Comparison of ENCODE assay signal across 7 mouse cellular contexts in the genomic region with DNA sequence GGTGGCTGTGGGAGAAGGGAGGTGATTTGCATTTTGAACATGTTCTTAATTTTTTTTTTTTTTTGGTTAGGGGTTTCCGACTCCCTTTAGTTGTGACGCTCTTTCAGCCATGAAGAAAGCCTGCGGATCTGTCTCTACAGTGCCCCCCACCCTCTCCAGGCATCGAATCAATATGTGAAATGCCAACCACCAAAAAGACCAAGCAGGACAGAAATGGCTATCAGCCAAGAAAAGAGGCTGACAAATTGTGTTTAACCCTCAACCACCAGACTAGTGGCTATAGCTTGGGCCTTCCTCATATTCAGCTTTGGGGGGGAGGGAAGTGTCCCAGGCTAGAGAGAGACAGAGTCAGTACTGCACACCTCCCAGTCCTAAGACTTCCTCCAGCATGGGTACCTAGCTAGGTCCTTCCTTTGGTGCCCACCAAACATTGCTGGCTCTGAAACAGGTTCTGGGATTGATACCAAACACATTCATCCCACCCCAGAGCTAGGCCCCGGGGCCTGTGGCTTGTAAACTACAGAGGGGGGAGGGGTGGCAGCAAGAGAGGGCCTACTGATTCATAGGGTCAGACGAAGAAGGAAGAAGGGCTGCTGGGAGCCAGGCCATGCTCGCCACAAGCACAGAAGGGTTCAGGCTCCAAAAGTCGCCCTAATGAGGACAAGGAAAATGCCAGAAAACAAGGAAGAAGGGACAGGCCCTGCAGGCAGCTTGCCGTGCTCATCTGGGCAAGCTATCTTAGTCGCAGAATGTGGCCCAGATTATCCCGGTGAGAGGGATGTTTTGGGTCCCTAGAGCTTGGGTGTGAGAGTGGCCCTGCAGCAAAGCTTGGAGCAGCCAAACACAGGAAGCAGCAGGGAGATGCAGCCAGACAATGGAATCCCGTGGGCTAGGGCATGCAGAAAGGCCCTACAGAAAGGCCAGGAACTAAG. TPM values are rescaled to one million over a fixed set of nuclear protein-coding genes. Genes with fewer than 3 reads are reported as not detected.
A peak's percentile ranks its signal among the peaks of the same experiment; 100 is the strongest.
DNase-seq lines count a peak whose midpoint lies in the region; ATAC-seq and TF ChIP-seq lines count a peak whose summit lies in the region.

No protein-coding gene starts in this region.

- TF ChIP-seq EP300 in stomach, postnatal 0 days (optimal IDR thresholded peaks at IDR 0.05) = no peak

- H3K4me3 ChIP-seq in ES-E14 (ENCODE audit: insufficient read depth in 1 of 2, low read depth in 1 of 2, low read length in 2 of 2, poor library complexity in 1 of 2, severe bottlenecking in 1 of 2) = peak overlapping the region; percentile 61 to 62
- no peak overlapping the region for H3K4me3 ChIP-seq in embryonic fibroblast, embryonic 13.5 days (ENCODE audit: insufficient read depth, low read length)
- peak overlapping the region; percentile 18 for H3K4me3 ChIP-seq in liver, embryonic 15.5 days (replicated peaks)
- no peak overlapping the region for H3K4me3 ChIP-seq in stomach, postnatal 0 days (ENCODE audit: low read depth, low read length)

- peak overlapping the region; percentile 45 for H3K4me2 ChIP-seq in liver, embryonic 15.5 days
- peak overlapping the region; percentile 41 for H3K4me2 ChIP-seq in stomach, postnatal 0 days (replicated peaks; ENCODE audit: low read depth)

- H3K27ac ChIP-seq in ES-E14 (ENCODE audit: insufficient read depth, low read depth, low read length, poor library complexity, severe bottlenecking) = peak overlapping the region; percentile 94
- peak overlapping the region; percentile 84 for H3K27ac ChIP-seq in embryonic fibroblast, embryonic 13.5 days (ENCODE audit: insufficient read depth, low read length)
- peak overlapping the region; percentile 85 for H3K27ac ChIP-seq in liver, embryonic 15.5 days (replicated peaks)
- peak overlapping the region; percentile 99 for H3K27ac ChIP-seq in stomach, postnatal 0 days (replicated peaks)

- in situ Hi-C loops in ES-E14 (cut with MboI; ENCODE audit: low sequenced_read_pairs in 2 of 2, unreplicated experiment in 2 of 2) = no loop called here

- peak overlapping the region; percentile 75 for H3K9ac ChIP-seq in ES-E14 (ENCODE audit: insufficient read depth, low read depth, low read length, poor library complexity, severe bottlenecking)
- no peak overlapping the region for H3K9ac ChIP-seq in liver, embryonic 15.5 days
- H3K9ac ChIP-seq in stomach, postnatal 0 days (ENCODE audit: low read length) = peak overlapping the region; percentile 56

- TF ChIP-seq POLR2A in embryonic fibroblast, embryonic 13.5 days (IDR thresholded peaks at IDR 0.05; ENCODE audit: low read depth, low read length) = no peak

- TF ChIP-seq CTCF in embryonic fibroblast, embryonic 13.5 days (IDR thresholded peaks at IDR 0.05; ENCODE audit: borderline replicate concordance, insufficient read depth, low read length) = no peak
- no peak for TF ChIP-seq CTCF in stomach, postnatal 0 days (IDR thresholded peaks at IDR 0.05; ENCODE audit: low read depth)

- peaks cover 4% of the 10 kb centered on the region; the same call in 1 of the 2 replicates for H3K36me3 ChIP-seq in ES-E14 (ENCODE audit: control insufficient read depth, insufficient read depth, low read length, poor library complexity, severe bottlenecking)
- H3K36me3 ChIP-seq in liver, embryonic 15.5 days (replicated peaks) = peaks cover 37% of the 10 kb centered on the region
- no peaks in the 10 kb centered on the region for H3K36me3 ChIP-seq in stomach, postnatal 0 days (ENCODE audit: control insufficient read depth, insufficient read depth, low read length)

- peaks cover 7 to 30% of the 10 kb centered on the region in 2 experiments for H3K4me1 ChIP-seq in ES-E14 (ENCODE audit: control insufficient read depth in 2 of 2, insufficient read depth in 2 of 2, low read length in 2 of 2, poor library complexity in 1 of 2)
- H3K4me1 ChIP-seq in embryonic fibroblast, embryonic 13.5 days (ENCODE audit: control insufficient read depth, insufficient read depth, low read length) = peaks cover 34% of the 10 kb centered on the region
- H3K4me1 ChIP-seq in liver, embryonic 15.5 days (replicated peaks) = peaks cover 81% of the 10 kb centered on the region
- peaks cover 37% of the 10 kb centered on the region for H3K4me1 ChIP-seq in stomach, postnatal 0 days (replicated peaks; ENCODE audit: control insufficient read depth, insufficient read depth)

- WGBS in liver, embryonic 15.5 days (ENCODE audit: insufficient replicate concordance) = 23% methylated on average over 12 of the region's 12 CpGs
- WGBS in stomach, postnatal 0 days = 18% methylated on average over 12 of the region's 12 CpGs

- peak; percentile 73 for DNase-seq in 416B (ENCODE audit: low read depth)
- DNase-seq in ES-E14 (ENCODE audit: low read depth, low spot score) = no peak
- peak; percentile 54 to 72 for DNase-seq in heart, postnatal 36 days
- no peak for DNase-seq in stomach, postnatal 0 days (ENCODE audit: low spot score)
- no peak for DNase-seq in thymus, postnatal 25 days

- no peak for ATAC-seq in liver, embryonic 15.5 days (ENCODE audit: insufficient read depth)
- ATAC-seq in stomach, postnatal 0 days (ENCODE audit: low FRiP score, low TSS enrichment) = no peak

- no peaks in the 10 kb centered on the region for H3K27me3 ChIP-seq in liver, embryonic 15.5 days
- no peaks in the 10 kb centered on the region for H3K27me3 ChIP-seq in stomach, postnatal 0 days (ENCODE audit: control insufficient read depth, insufficient read depth, low read length)

- intact Hi-C loops in heart, postnatal 36 days (cut with DNase I) = loop anchor here (1.0 to 2.0 kb wide), 3 partner anchors 15 to 56 kb away; no protein-coding TSS in a partner anchor

- H3K9me3 ChIP-seq in ES-E14 (ENCODE audit: control insufficient read depth, insufficient read depth, low read depth, low read length) = no peaks in the 10 kb centered on the region
- H3K9me3 ChIP-seq in liver, embryonic 15.5 days (replicated peaks) = no peaks in the 10 kb centered on the region
- no peaks in the 10 kb centered on the region for H3K9me3 ChIP-seq in stomach, postnatal 0 days (ENCODE audit: control insufficient read depth, low read length)

TF ChIP-seq in ES-E14, 5 proteins besides CTCF, POLR2A, EP300 and RAD21:
- TF ChIP-seq ZNF384 (IDR thresholded peaks at IDR 0.05; ENCODE audit: low read depth, low read length) (no peak), HCFC1 (IDR thresholded peaks at IDR 0.05; ENCODE audit: borderline replicate concordance, insufficient read depth, low read length) (no peak), MAFK (IDR thresholded peaks at IDR 0.05; ENCODE audit: insufficient read depth, low read depth, low read length) (no peak), ZC3H11A (IDR thresholded peaks at IDR 0.05; ENCODE audit: borderline replicate concordance, low read depth, low read length) (no peak), CHD2 (IDR thresholded peaks at IDR 0.05; ENCODE audit: low read depth, low read length) (no peak)

RNA-seq across cellular contexts. Expression of a gene that starts 40.1 kb away (rescaled TPM):
- total RNA-seq in ES-E14 (2012; rRNA removed) = 49.7 and 60.5 TPM in 2 replicates
- polyA plus RNA-seq in embryonic fibroblast, embryonic 13.5 days (2011; ENCODE audit: insufficient read length, low read depth, missing spikeins) = 65.8 and 66.4 TPM in 2 replicates
- total RNA-seq in heart, postnatal 36 days (2021) = 10 to 100 TPM; 46.5 to 48.0 TPM
- 19.1 and 24.6 TPM in 2 replicates for polyA plus RNA-seq in liver, embryonic 15.5 days (2015; fragmentation: Nextera tagmentation; extraction: Ambion mirVana)
- polyA plus RNA-seq in stomach, postnatal 0 days (2015; fragmentation: Nextera tagmentation; extraction: Ambion mirVana) = 24.3 and 29.7 TPM in 2 replicates

Comparison
In these comparisons a context has a peak if more than half of its experiments do, and no peak if none do; other contexts are left out.
1. DNase-seq: peak in 416B (single experiment) and heart, postnatal 36 days (2 of 2); none in ES-E14 (single experiment), stomach, postnatal 0 days (single experiment) and thymus, postnatal 25 days (single experiment).
2. H3K4me3 ChIP-seq: peak in ES-E14 (2 of 2) and liver, embryonic 15.5 days (single experiment); none in embryonic fibroblast, embryonic 13.5 days (single experiment) and stomach, postnatal 0 days (single experiment).
3. Peak in every context shown above with its lines, with median percentiles within 50 percentile points of each other: H3K27ac ChIP-seq.